In genomic region chr2:173413906-173414656, GRCm38 (mm10) we compare ENCODE assay signal across 8 mouse cellular contexts.
DNase-seq lines count a peak whose midpoint lies in the region; ATAC-seq and TF ChIP-seq lines count a peak whose summit lies in the region.

No protein-coding gene starts in this region.

- H3K4me3 ChIP-seq in stomach, embryonic 16.5 days (replicated peaks; ENCODE audit: low read length), result no peak overlapping the region
- H3K4me3 ChIP-seq in stomach, postnatal 0 days (ENCODE audit: low read depth, low read length), result no peak overlapping the region
- no peak overlapping the region for H3K4me3 ChIP-seq in embryonic facial prominence, embryonic 15.5 days (replicated peaks)
- no peak overlapping the region for H3K4me3 ChIP-seq in heart, embryonic 16.5 days (ENCODE audit: low read length)
- no peak overlapping the region for H3K4me3 ChIP-seq in midbrain, embryonic 16.5 days (ENCODE audit: low read depth, low read length)

- no peak for TF ChIP-seq EP300 in stomach, postnatal 0 days (optimal IDR thresholded peaks at IDR 0.05)

- H3K36me3 ChIP-seq in stomach, embryonic 16.5 days (ENCODE audit: control insufficient read depth, insufficient read depth, low read length), result no peaks in the 10 kb centered on the region
- H3K36me3 ChIP-seq in stomach, postnatal 0 days (ENCODE audit: control insufficient read depth, insufficient read depth, low read length), result no peaks in the 10 kb centered on the region
- H3K36me3 ChIP-seq in embryonic facial prominence, embryonic 15.5 days, result no peaks in the 10 kb centered on the region
- no peaks in the 10 kb centered on the region for H3K36me3 ChIP-seq in heart, embryonic 16.5 days (ENCODE audit: control insufficient read depth, insufficient read depth)
- no peaks in the 10 kb centered on the region for H3K36me3 ChIP-seq in midbrain, embryonic 16.5 days (ENCODE audit: control insufficient read depth, insufficient read depth, low read length)

- no peak for TF ChIP-seq CTCF in stomach, postnatal 0 days (IDR thresholded peaks at IDR 0.05; ENCODE audit: low read depth)

- 0 out of 2 replicates have a peak, but pooled peaks have one; percentile 18 for ATAC-seq in stomach, embryonic 16.5 days (ENCODE audit: insufficient read depth, low FRiP score)
- ATAC-seq in stomach, postnatal 0 days (ENCODE audit: low FRiP score, low TSS enrichment), result no peak
- 0 out of 2 replicates have a peak, but pooled peaks have one; percentile 39 for ATAC-seq in embryonic facial prominence, embryonic 15.5 days (ENCODE audit: insufficient number of reproducible peaks, low FRiP score, low TSS enrichment, low read depth)
- peak; percentile 25 for ATAC-seq in heart, embryonic 16.5 days (replicated peaks; ENCODE audit: extremely low read depth, insufficient read depth, low FRiP score)
- ATAC-seq in midbrain, embryonic 16.5 days, result peak; percentile 84
- no peak for ATAC-seq in monocyte, adult 5-6 weeks (replicated peaks; ENCODE audit: insufficient number of reproducible peaks, low FRiP score, low TSS enrichment, poor library complexity, severe bottlenecking)

- 66% methylated on average over 18 of the region's 18 CpGs for WGBS in stomach, embryonic 16.5 days
- WGBS in stomach, postnatal 0 days, result 65% methylated on average over 18 of the region's 18 CpGs
- WGBS in embryonic facial prominence, embryonic 15.5 days, result 48% methylated on average over 18 of the region's 18 CpGs
- WGBS in heart, embryonic 16.5 days, result 66% methylated on average over 18 of the region's 18 CpGs
- WGBS in midbrain, embryonic 16.5 days, result 50% methylated on average over 18 of the region's 18 CpGs

- no peak for DNase-seq in stomach, postnatal 0 days (ENCODE audit: low spot score)
- DNase-seq in kidney, postnatal 36 days, result peak; percentile 75
- no peak for DNase-seq in B cell, adult 2 months

- no peak overlapping the region for H3K4me2 ChIP-seq in stomach, embryonic 16.5 days (ENCODE audit: low read depth, low read length)
- H3K4me2 ChIP-seq in stomach, postnatal 0 days (replicated peaks; ENCODE audit: low read depth), result no peak overlapping the region
- H3K4me2 ChIP-seq in embryonic facial prominence, embryonic 15.5 days (replicated peaks), result no peak overlapping the region
- H3K4me2 ChIP-seq in heart, embryonic 16.5 days (ENCODE audit: low read depth, low read length), result no peak overlapping the region
- H3K4me2 ChIP-seq in midbrain, embryonic 16.5 days (ENCODE audit: low read length), result no peak overlapping the region

- H3K27me3 ChIP-seq in stomach, embryonic 16.5 days (ENCODE audit: control insufficient read depth, insufficient read depth, low read length), result no peaks in the 10 kb centered on the region
- no peaks in the 10 kb centered on the region for H3K27me3 ChIP-seq in stomach, postnatal 0 days (ENCODE audit: control insufficient read depth, insufficient read depth, low read length)
- no peaks in the 10 kb centered on the region for H3K27me3 ChIP-seq in embryonic facial prominence, embryonic 15.5 days
- no peaks in the 10 kb centered on the region for H3K27me3 ChIP-seq in heart, embryonic 16.5 days (ENCODE audit: control insufficient read depth, insufficient read depth, low read length)
- H3K27me3 ChIP-seq in midbrain, embryonic 16.5 days (ENCODE audit: control insufficient read depth, insufficient read depth, low read depth, low read length), result no peaks in the 10 kb centered on the region

- H3K9me3 ChIP-seq in stomach, embryonic 16.5 days (replicated peaks; ENCODE audit: control insufficient read depth, low read length), result no peaks in the 10 kb centered on the region
- H3K9me3 ChIP-seq in stomach, postnatal 0 days (ENCODE audit: control insufficient read depth, low read length), result no peaks in the 10 kb centered on the region
- no peaks in the 10 kb centered on the region for H3K9me3 ChIP-seq in embryonic facial prominence, embryonic 15.5 days (replicated peaks)
- no peaks in the 10 kb centered on the region for H3K9me3 ChIP-seq in heart, embryonic 16.5 days (replicated peaks; ENCODE audit: control insufficient read depth, low read length)
- no peaks in the 10 kb centered on the region; the same call in 1 of the 2 replicates for H3K9me3 ChIP-seq in midbrain, embryonic 16.5 days (replicated peaks; ENCODE audit: control insufficient read depth, low read length, poor library complexity, severe bottlenecking)

- no peaks in the 10 kb centered on the region for H3K4me1 ChIP-seq in stomach, embryonic 16.5 days (ENCODE audit: control insufficient read depth, insufficient read depth, low read length)
- H3K4me1 ChIP-seq in stomach, postnatal 0 days (replicated peaks; ENCODE audit: control insufficient read depth, insufficient read depth), result no peaks in the 10 kb centered on the region
- peaks cover 16% of the 10 kb centered on the region for H3K4me1 ChIP-seq in embryonic facial prominence, embryonic 15.5 days
- H3K4me1 ChIP-seq in heart, embryonic 16.5 days (ENCODE audit: control insufficient read depth, insufficient read depth, low read length), result 0 out of 2 replicates have a peak, but pooled peaks cover 2% of the 10 kb centered on the region
- H3K4me1 ChIP-seq in midbrain, embryonic 16.5 days (ENCODE audit: control insufficient read depth, insufficient read depth, low read length), result peaks cover 9% of the 10 kb centered on the region

- H3K9ac ChIP-seq in stomach, embryonic 16.5 days (ENCODE audit: low read length), result no peak overlapping the region
- no peak overlapping the region for H3K9ac ChIP-seq in stomach, postnatal 0 days (ENCODE audit: low read length)
- no peak overlapping the region for H3K9ac ChIP-seq in embryonic facial prominence, embryonic 15.5 days
- no peak overlapping the region for H3K9ac ChIP-seq in heart, embryonic 16.5 days (ENCODE audit: low read length)
- H3K9ac ChIP-seq in midbrain, embryonic 16.5 days (ENCODE audit: low read depth, low read length), result peak overlapping the region; percentile 5; the same call in 1 of the 2 replicates

- no peak overlapping the region for H3K27ac ChIP-seq in stomach, embryonic 16.5 days (ENCODE audit: low read length)
- H3K27ac ChIP-seq in stomach, postnatal 0 days (replicated peaks), result no peak overlapping the region
- H3K27ac ChIP-seq in embryonic facial prominence, embryonic 15.5 days (replicated peaks), result no peak overlapping the region
- 0 out of 2 replicates have a peak overlapping the region, but pooled peaks have one; percentile 16 for H3K27ac ChIP-seq in heart, embryonic 16.5 days (ENCODE audit: low read length)
- peak overlapping the region; percentile 48 for H3K27ac ChIP-seq in midbrain, embryonic 16.5 days (ENCODE audit: low read length)

Comparison
In these comparisons a context has a peak if more than half of its experiments do, and no peak if none do; other contexts are left out.
1. ATAC-seq: peak in stomach, embryonic 16.5 days (single experiment), embryonic facial prominence, embryonic 15.5 days (single experiment), heart, embryonic 16.5 days (single experiment) and midbrain, embryonic 16.5 days (single experiment); none in stomach, postnatal 0 days (single experiment) and monocyte, adult 5-6 weeks (single experiment).
2. H3K27ac ChIP-seq: peak in heart, embryonic 16.5 days (single experiment) and midbrain, embryonic 16.5 days (single experiment); none in stomach, embryonic 16.5 days (single experiment), stomach, postnatal 0 days (single experiment) and embryonic facial prominence, embryonic 15.5 days (single experiment).
3. DNase-seq: peak in kidney, postnatal 36 days (2 of 2); none in stomach, postnatal 0 days (single experiment) and B cell, adult 2 months (0 of 2).